Mouse (Mus musculus): Measurements from ENCODE around the gene Myo1h.

Myo1h gene

GRCm38 (mm10) chr5:114360968-114361367, 72.0 kb downstream of the Myo1h start:
- no peak for DNase-seq

GRCm38 (mm10) chr5:114365043-114365752, 76.2 kb downstream of the Myo1h start:
- no peak for DNase-seq

DNA sequence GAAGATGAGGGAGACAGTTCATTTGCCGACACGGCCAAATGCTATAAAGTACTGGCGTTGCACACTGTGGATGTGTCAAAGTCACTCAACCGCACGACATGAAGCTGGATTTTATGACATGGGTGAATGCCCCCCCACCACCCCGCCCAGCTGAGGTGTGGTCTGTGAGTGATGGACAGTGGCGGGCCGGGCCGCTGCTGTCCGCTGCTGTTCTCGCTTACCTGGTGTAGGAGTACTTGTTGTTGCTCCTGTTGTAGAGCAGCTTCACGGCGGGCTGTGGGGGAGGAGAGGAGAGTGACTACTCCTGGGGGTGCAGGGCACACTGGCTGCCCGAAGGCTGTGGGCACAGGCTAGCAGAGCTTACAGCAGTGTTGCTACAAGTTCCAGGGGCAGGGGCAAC, 79.2 kb downstream of the Myo1h start:
- DNase-seq: no peak

DNA sequence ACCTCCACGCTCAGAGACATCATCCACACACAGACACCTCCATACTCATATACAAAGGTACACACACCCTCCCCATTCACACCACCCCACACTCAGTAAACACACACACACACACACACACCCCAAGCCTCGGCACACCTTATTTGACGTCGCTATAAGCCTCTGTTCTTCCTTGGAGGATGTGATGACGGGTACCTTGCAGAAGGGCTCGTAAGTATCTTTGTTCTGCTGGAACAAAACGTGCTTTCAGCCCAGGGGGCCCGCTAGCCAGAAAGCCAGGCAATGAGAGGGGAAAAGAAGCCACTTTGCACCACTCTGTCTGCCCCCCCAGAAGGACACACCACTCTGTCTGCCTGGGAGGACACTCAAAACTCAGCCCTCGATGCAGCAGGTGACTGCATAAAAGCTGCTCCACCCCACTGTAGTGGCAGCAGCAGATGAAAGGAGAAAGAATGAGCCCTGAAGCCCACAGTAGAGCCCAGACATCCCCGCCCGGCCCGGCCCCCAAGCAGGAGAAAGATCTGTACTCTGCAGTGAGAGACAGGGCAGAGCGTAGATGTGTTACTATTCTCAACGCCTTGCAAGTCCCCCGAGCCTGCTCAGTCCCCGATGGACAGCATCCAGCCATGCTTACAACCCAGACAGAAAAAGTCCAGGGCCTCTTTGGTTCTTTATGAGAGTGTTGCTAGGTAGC, 80.0 kb downstream of the Myo1h start:
- no peak for DNase-seq

DNA sequence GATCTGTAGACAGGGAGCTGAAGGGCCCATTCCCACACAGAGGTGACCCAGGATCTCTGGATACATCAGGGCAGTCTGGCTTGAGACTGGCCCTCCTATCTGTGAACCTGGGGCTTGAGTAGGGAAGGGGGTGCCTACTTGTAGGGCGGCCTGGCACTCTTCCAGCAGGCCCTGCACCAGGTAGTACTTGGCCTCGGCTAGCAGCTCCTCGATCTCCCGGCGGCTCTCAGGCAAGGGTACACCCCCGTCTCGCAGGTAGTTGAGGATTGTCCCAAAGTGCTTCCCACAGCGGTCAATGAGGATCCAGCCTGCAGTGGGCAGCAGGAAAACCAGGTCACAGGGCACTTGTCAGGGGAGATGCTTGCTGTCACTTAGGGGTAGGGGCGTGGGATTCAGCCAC, 81.0 kb downstream of the Myo1h start:
- no peak for DNase-seq

- DNase-seq: no peak
These were observed 81.4 kb downstream of the Myo1h start for GRCm38 (mm10) chr5:114370371-114370776.

DNA sequence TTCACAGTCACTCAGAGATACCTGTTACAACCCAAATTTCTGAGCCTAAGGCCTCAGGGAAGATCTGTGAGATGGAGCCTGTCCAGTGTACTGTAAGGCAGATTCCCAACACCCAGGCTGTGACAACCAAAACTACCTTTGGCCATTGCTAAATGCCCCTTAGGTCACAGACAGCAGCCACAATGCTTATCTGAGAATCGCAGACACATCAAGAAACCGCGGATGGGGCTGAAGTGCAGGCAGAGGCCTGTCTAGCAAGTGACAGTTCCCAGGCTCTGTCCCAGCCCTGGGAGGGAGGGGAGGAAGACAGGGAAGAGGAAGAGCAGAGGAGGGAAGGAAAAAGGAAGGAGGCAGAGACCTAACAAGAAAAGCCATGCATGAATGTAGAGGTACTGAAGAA, 82.4 kb downstream of the Myo1h start:
- no peak for DNase-seq

GRCm38 (mm10) chr5:114371731-114372473, 82.9 kb downstream of the Myo1h start:
- DNase-seq: no peak

DNA sequence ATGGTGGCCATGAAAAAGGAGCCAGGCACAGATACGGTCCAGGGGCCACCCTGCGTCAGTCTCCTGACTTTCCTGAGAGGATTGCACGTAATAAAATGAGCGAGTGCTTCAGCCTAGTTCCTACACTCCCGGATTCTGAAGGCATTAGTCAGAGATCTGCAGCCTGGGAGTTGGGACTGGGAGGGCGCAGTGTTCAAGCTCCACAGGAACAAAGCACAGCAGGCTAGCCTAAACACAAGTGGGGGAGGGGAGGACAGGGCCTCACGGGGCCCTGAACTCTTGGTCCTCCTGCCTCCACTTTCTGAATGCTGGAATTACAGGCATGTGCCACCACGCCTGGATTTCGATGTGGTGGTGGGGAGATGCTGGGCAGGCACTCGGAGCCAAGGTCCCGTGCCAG, 83.6 kb downstream of the Myo1h start:
- no peak for DNase-seq

GRCm38 (mm10) chr5:114373174-114373573, 84.2 kb downstream of the Myo1h start:
- no peak for DNase-seq

DNA sequence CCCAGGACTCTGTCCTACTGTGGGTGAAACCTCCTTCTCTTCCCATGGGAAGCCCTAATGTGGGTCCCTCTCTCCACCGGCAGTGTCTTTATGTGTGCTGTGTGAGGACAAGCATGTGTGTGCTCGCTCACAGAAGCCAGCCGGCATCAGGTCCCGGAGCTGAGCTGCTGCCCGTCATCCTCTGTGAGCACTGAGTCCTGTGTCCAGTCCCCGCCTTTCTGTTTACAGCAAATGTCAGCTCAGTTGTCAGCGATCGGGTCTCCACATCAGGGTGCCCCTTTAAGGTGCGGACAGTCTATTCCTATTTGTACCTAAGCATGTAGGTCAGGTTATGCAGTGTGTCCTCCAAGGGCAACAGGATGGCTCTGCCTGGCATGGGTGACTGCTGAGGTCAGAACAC, 84.6 kb downstream of the Myo1h start:
- DNase-seq: no peak

- DNase-seq: no peak
These were observed 85.6 kb downstream of the Myo1h start for GRCm38 (mm10) chr5:114374409-114375213.

GRCm38 (mm10) chr5:114378177-114378920, 89.4 kb downstream of the Myo1h start:
- no peak for DNase-seq

DNA sequence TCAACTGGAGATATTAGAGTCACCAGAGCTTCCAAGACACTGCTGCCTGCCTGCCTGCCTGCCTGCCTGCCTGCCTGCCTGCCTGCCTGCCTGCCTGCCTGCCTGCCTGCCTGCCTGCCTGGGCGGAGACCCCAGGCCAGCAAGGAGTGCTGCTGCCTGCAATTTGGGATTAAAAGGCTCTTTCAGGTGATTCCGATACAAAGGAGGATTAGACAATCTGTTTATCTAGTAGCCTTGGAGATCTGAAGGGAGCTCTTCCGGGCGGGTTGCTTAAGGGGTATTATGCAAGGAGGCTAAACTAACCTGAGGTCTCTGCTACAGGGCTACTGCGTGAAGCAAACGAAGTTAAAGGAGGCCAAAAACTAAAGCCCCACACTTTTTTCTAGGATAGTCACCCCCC, 90.0 kb downstream of the Myo1h start:
- no peak for DNase-seq

DNA sequence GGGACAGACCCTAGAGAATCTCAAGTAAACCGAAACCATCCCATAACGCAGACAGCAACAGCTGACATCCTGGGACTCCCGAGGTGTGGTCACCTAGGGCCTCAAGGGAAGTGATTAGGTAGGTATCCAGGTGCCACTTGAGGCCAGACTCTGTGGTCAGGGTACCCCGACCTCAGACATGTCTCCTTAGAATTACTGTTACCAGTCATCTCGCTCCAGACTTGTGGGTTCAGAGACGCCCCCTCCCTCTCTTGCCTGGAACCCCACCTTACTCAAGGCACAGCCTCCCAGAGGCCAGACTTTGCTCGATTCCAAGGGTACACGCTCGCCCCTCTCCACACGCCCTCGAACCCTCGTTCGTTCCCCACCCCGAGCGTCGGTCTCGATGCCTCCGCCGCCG, 90.8 kb downstream of the Myo1h start:
- no peak for DNase-seq

GRCm38 (mm10) chr5:114380209-114381012, 91.4 kb downstream of the Myo1h start, which contains the start of the genes Kctd10 and Ube3b:
Gene Kctd10 (minus strand): TSS chr5:114380508.
Gene Ube3b (plus strand): TSS chr5:114380607.
- DNase-seq: peak; percentile 75

- DNase-seq: no peak
These were observed 92.0 kb downstream of the Myo1h start for GRCm38 (mm10) chr5:114381013-114381351.

DNA sequence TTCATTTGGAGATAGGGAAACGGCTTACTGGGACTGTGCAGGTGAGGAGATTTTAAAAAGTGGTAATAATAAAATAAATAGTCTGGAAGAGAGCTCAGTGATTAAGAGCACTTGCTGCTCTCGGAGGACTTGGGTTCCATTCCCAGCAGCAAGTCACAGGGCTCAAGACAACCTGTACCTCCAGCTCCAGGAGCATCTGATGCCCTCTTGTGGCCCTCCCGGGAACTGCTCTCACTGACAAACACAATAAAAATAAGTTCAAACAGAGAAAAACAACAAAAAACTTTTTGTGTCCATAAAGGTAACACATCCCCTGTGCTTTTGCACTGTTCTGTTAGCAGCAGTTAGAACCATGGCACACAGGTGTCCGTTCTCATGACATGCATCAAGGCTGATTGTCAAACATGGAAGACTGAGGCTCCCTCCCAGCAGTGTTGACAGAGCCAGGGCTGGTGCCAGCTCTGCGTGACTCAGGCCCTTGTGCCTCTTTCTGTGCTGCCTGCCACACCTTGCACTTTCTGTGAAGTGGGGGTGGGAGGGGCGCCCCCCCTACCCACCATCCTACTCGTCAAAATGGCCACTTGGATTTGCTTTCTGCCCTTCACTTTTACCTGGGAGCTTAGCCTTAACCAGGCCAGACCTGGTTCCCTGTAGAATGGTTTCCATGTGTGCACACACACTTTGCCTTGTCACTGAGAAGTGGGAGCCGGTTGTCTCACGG, 94.4 kb downstream of the Myo1h start:
- DNase-seq: no peak

GRCm38 (mm10) chr5:114384448-114384847, 95.5 kb downstream of the Myo1h start:
- DNase-seq: no peak

- no peak for DNase-seq
These were observed 104.2 kb downstream of the Myo1h start for GRCm38 (mm10) chr5:114393169-114393568.

DNA sequence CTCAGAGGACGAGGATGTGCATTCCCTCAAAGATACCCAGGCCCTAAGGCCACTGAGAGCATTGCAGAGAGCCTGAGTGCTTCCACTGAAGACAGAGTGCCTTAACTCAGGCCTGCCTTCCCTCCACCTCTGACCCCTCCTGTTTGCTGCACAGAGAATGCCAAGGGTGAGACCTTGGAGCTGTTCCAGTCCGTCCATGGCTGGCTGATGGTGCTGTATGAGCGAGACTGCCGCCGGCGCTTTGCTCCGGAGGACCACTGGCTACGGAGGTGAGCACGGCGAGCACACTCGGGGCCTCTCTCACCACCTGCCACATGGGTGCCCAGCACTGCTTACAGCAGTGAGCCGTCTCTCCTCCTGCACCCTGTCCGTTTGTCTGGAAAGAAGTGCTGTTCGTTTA, 117.6 kb downstream of the Myo1h start:
- DNase-seq: no peak

All from cerebellum, adult 11-12 months (tissue).